Mouse (Mus musculus): ENCODE results near the gene E2f3. TPM values are rescaled to one million over a fixed set of nuclear protein-coding genes. Genes with fewer than 3 reads are reported as not detected.

E2f3 gene
- polyA plus RNA-seq, 1 experiment: 29.7 TPM

GRCm38 (mm10) chr13:29906734-29907133 is 79.1 kb downstream of the E2f3 start:
- H3K4me1 ChIP-seq (ENCODE audit: control insufficient read depth, insufficient read depth, low read length): no peaks in the 10 kb centered on the region
- no peak overlapping the region for H3K9ac ChIP-seq (ENCODE audit: low read depth, poor library complexity, severe bottlenecking)
- H3K27me3 ChIP-seq (ENCODE audit: control insufficient read depth, insufficient read depth, low read length, poor library complexity, severe bottlenecking): no peaks in the 10 kb centered on the region
- TF ChIP-seq CTCF (IDR thresholded peaks at IDR 0.05; ENCODE audit: low read depth, low read length): no peak
- no peak for TF ChIP-seq POLR2A (IDR thresholded peaks at IDR 0.05; ENCODE audit: insufficient read depth, low read length)
- no peak for TF ChIP-seq EP300 (IDR thresholded peaks at IDR 0.05; ENCODE audit: insufficient read depth, low read depth, low read length)
- no peaks in the 10 kb centered on the region for H3K9me3 ChIP-seq (replicated peaks; ENCODE audit: control insufficient read depth, insufficient read depth, low read length, poor library complexity, severe bottlenecking)
- H3K4me3 ChIP-seq (ENCODE audit: low read depth, low read length): no peak overlapping the region
- H3K36me3 ChIP-seq (ENCODE audit: control insufficient read depth, insufficient read depth, low read length, poor library complexity, severe bottlenecking): peaks cover 28% of the 10 kb centered on the region
- H3K27ac ChIP-seq (ENCODE audit: insufficient read depth, low read length): no peak overlapping the region

- Histone ChIP-seq H3K27me3 (ENCODE audit: control insufficient read depth, insufficient read depth, low read length, poor library complexity, severe bottlenecking) (no peaks in the 10 kb centered on the region), H3K9ac (ENCODE audit: low read depth, poor library complexity, severe bottlenecking) (no peak overlapping the region), H3K4me3 (ENCODE audit: low read depth, low read length) (no peak overlapping the region), H3K9me3 (replicated peaks; ENCODE audit: control insufficient read depth, insufficient read depth, low read length, poor library complexity, severe bottlenecking) (no peaks in the 10 kb centered on the region), H3K36me3 (ENCODE audit: control insufficient read depth, insufficient read depth, low read length, poor library complexity, severe bottlenecking) (peaks cover 6% of the 10 kb centered on the region; the same call in 1 of the 2 replicates), H3K27ac (ENCODE audit: insufficient read depth, low read length) (no peak overlapping the region), H3K4me1 (ENCODE audit: control insufficient read depth, insufficient read depth, low read length) (no peaks in the 10 kb centered on the region)
- no peak for TF ChIP-seq EP300 (IDR thresholded peaks at IDR 0.05; ENCODE audit: insufficient read depth, low read depth, low read length)
- TF ChIP-seq CTCF (IDR thresholded peaks at IDR 0.05; ENCODE audit: low read depth, low read length): no peak
- TF ChIP-seq POLR2A (IDR thresholded peaks at IDR 0.05; ENCODE audit: insufficient read depth, low read length): no peak
Measured at GRCm38 (mm10) chr13:29903341-29903740, 82.5 kb downstream of the E2f3 start.

GRCm38 (mm10) chr13:29902676-29903075 is 83.2 kb downstream of the E2f3 start:
- 0 out of 2 replicates have a peak, but pooled peaks cover 2% of the 10 kb centered on the region for H3K9me3 ChIP-seq (replicated peaks; ENCODE audit: control insufficient read depth, insufficient read depth, low read length, poor library complexity, severe bottlenecking)
- peaks cover 2% of the 10 kb centered on the region; the same call in 1 of the 2 replicates for H3K36me3 ChIP-seq (ENCODE audit: control insufficient read depth, insufficient read depth, low read length, poor library complexity, severe bottlenecking)
- no peak for TF ChIP-seq EP300 (IDR thresholded peaks at IDR 0.05; ENCODE audit: insufficient read depth, low read depth, low read length)
- TF ChIP-seq CTCF (IDR thresholded peaks at IDR 0.05; ENCODE audit: low read depth, low read length): no peak
- TF ChIP-seq POLR2A (IDR thresholded peaks at IDR 0.05; ENCODE audit: insufficient read depth, low read length): no peak
- no peak overlapping the region for H3K9ac ChIP-seq (ENCODE audit: low read depth, poor library complexity, severe bottlenecking)
- no peaks in the 10 kb centered on the region for H3K4me1 ChIP-seq (ENCODE audit: control insufficient read depth, insufficient read depth, low read length)
- no peak overlapping the region for H3K27ac ChIP-seq (ENCODE audit: insufficient read depth, low read length)
- H3K4me3 ChIP-seq (ENCODE audit: low read depth, low read length): no peak overlapping the region
- H3K27me3 ChIP-seq (ENCODE audit: control insufficient read depth, insufficient read depth, low read length, poor library complexity, severe bottlenecking): no peaks in the 10 kb centered on the region

GRCm38 (mm10) chr13:29901641-29902040 is 84.2 kb downstream of the E2f3 start:
- H3K4me1 ChIP-seq (ENCODE audit: control insufficient read depth, insufficient read depth, low read length): no peaks in the 10 kb centered on the region
- 0 out of 2 replicates have a peak, but pooled peaks cover 2% of the 10 kb centered on the region for H3K9me3 ChIP-seq (replicated peaks; ENCODE audit: control insufficient read depth, insufficient read depth, low read length, poor library complexity, severe bottlenecking)
- H3K27ac ChIP-seq (ENCODE audit: insufficient read depth, low read length): no peak overlapping the region
- no peaks in the 10 kb centered on the region for H3K36me3 ChIP-seq (ENCODE audit: control insufficient read depth, insufficient read depth, low read length, poor library complexity, severe bottlenecking)
- H3K27me3 ChIP-seq (ENCODE audit: control insufficient read depth, insufficient read depth, low read length, poor library complexity, severe bottlenecking): no peaks in the 10 kb centered on the region
- H3K4me3 ChIP-seq (ENCODE audit: low read depth, low read length): no peak overlapping the region
- TF ChIP-seq POLR2A (IDR thresholded peaks at IDR 0.05; ENCODE audit: insufficient read depth, low read length) (no peak), EP300 (IDR thresholded peaks at IDR 0.05; ENCODE audit: insufficient read depth, low read depth, low read length) (no peak), CTCF (IDR thresholded peaks at IDR 0.05; ENCODE audit: low read depth, low read length) (no peak)
- H3K9ac ChIP-seq (ENCODE audit: low read depth, poor library complexity, severe bottlenecking): no peak overlapping the region

GRCm38 (mm10) chr13:29866780-29867179 is 119.1 kb downstream of the E2f3 start:
- no peak for TF ChIP-seq CTCF (IDR thresholded peaks at IDR 0.05; ENCODE audit: low read depth, low read length)
- no peak for TF ChIP-seq POLR2A (IDR thresholded peaks at IDR 0.05; ENCODE audit: insufficient read depth, low read length)
- no peak for TF ChIP-seq EP300 (IDR thresholded peaks at IDR 0.05; ENCODE audit: insufficient read depth, low read depth, low read length)

GRCm38 (mm10) chr13:29864331-29864730 is 121.5 kb downstream of the E2f3 start:
- Histone ChIP-seq H3K27me3 (ENCODE audit: control insufficient read depth, insufficient read depth, low read length, poor library complexity, severe bottlenecking) (no peaks in the 10 kb centered on the region), H3K9ac (ENCODE audit: low read depth, poor library complexity, severe bottlenecking) (no peak overlapping the region), H3K27ac (ENCODE audit: insufficient read depth, low read length) (no peak overlapping the region), H3K9me3 (replicated peaks; ENCODE audit: control insufficient read depth, insufficient read depth, low read length, poor library complexity, severe bottlenecking) (peaks cover 5% of the 10 kb centered on the region; the same call in 1 of the 2 replicates), H3K4me1 (ENCODE audit: control insufficient read depth, insufficient read depth, low read length) (no peaks in the 10 kb centered on the region), H3K4me3 (ENCODE audit: low read depth, low read length) (no peak overlapping the region), H3K36me3 (ENCODE audit: control insufficient read depth, insufficient read depth, low read length, poor library complexity, severe bottlenecking) (no peaks in the 10 kb centered on the region)
- no peak for TF ChIP-seq EP300 (IDR thresholded peaks at IDR 0.05; ENCODE audit: insufficient read depth, low read depth, low read length)
- TF ChIP-seq CTCF (IDR thresholded peaks at IDR 0.05; ENCODE audit: low read depth, low read length): no peak
- no peak for TF ChIP-seq POLR2A (IDR thresholded peaks at IDR 0.05; ENCODE audit: insufficient read depth, low read length)

More at GRCm38 (mm10) chr13:29866780-29867179, 119.1 kb downstream of the E2f3 start:
- Histone ChIP-seq H3K9me3 (replicated peaks; ENCODE audit: control insufficient read depth, insufficient read depth, low read length, poor library complexity, severe bottlenecking) (peaks cover 5% of the 10 kb centered on the region; the same call in 1 of the 2 replicates), H3K4me3 (ENCODE audit: low read depth, low read length) (no peak overlapping the region), H3K36me3 (ENCODE audit: control insufficient read depth, insufficient read depth, low read length, poor library complexity, severe bottlenecking) (no peaks in the 10 kb centered on the region), H3K9ac (ENCODE audit: low read depth, poor library complexity, severe bottlenecking) (no peak overlapping the region), H3K27ac (ENCODE audit: insufficient read depth, low read length) (no peak overlapping the region), H3K4me1 (ENCODE audit: control insufficient read depth, insufficient read depth, low read length) (no peaks in the 10 kb centered on the region), H3K27me3 (ENCODE audit: control insufficient read depth, insufficient read depth, low read length, poor library complexity, severe bottlenecking) (no peaks in the 10 kb centered on the region)
